Mouse (Mus musculus) thymus, adult 18-20 months (tissue): ENCODE data around the gene Cpped1.

ENCODE experiments used
- DNase-seq, 2 experiments: peaks; one replicate each; pipeline ENCODE4 v3.0.0; 2022; ENCODE audit warnings: mixed read lengths in 2 of 2

Cpped1 gene

DNA sequence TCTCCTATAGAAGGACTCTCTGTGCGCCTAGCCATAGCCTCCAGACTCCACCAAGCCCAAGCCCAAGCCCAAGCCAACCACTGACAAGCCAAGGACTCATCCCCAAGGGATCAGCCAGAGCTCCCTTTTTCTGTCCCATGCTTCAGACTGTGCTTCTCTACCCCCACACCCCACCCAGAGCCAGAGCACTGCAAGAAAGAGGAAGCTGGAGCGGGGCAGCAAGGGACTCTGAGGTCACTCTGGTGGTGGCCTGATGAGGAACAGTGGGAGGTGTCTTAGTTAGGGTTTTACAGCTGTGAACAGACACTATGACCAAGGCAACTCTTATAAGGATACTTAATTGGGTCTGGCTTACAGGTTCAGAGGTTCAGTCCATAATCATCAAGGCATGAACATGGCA is 65.8 kb downstream of the Cpped1 start:
- DNase-seq = no peak

GRCm38 (mm10) chr16:11833474-11833873 is 75.8 kb downstream of the Cpped1 start:
- no peak for DNase-seq

DNA sequence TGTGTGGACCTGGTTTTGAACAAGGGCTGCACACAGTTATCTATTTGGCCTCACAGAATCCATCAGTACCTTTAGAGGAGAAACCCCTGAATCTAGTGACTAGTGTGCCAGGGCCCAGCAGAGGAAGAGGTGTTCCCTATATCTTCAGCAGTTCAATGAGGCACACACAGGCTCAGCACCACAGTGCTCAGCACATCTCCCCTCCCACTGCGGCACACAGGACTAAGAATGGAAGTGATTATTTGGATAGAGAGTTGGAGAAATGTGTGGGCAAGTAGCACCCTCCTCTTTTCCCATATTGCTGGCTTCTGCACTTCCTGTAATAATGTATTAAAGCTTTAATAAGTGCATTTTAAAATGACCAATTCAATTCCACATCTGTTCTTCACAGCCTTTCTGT is 80.4 kb downstream of the Cpped1 start:
- no peak for DNase-seq

DNA sequence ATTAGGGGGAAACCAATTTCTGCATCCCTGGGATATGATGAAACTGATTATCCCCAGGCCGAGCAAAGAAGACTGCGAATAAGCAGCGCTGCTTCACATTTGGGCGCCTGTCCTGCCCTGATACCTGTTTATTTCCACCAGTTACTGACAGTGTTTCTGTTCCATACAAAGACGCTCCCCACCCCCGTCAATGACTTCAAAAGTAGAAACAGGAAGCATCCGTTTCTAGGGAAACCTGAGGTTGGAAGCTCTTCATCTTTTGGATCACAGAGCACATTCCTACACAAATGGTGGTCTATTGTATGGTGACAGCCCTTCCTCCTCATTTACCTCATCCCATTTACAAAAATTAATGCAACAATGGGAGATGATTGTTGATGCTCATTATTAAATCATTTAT is 84.4 kb downstream of the Cpped1 start:
- DNase-seq = no peak

DNA sequence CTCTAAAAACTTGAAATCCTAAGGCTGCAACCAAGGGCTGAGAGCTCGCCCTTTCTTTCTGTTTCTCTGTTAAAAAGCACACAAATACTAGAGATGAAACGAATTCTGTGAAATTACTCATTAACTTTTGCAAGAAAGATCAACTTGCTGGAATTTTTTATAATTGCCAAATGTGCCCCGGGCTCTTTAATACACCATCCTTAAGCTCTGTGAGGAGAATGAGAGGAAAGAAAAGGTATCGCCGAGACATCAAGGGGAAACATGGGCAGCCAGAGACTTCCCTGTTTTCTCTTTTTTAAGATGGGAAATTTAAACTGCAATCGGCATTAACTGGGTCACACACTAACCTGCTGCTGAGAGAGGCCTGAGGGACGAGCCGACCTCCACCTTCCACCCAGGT is 84.9 kb downstream of the Cpped1 start:
- DNase-seq = no peak

DNA sequence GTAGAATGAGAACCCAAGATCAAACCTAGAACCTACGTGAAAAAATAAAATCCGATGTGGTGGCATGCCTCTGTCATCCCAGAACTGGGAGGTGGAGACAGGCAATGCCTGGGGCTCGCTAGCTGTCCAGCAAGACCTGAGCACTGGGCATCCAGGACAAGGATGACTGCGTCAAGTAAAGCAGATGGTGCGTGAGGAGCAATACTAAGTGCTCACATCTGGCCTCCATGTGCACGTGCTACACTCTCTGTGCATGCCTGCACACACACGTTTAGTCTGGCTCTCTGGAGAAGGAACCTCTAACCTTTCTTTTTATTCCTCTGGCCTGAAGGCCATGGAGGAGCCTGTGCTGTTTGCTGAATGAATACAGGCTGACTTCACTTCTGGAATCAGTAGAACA is 88.5 kb downstream of the Cpped1 start:
- DNase-seq = no peak

- no peak for DNase-seq
Observed at GRCm38 (mm10) chr16:11814935-11815650, 94.2 kb downstream of the Cpped1 start.

- DNase-seq = no peak
Observed at GRCm38 (mm10) chr16:11812119-11812518, 97.1 kb downstream of the Cpped1 start.

DNA sequence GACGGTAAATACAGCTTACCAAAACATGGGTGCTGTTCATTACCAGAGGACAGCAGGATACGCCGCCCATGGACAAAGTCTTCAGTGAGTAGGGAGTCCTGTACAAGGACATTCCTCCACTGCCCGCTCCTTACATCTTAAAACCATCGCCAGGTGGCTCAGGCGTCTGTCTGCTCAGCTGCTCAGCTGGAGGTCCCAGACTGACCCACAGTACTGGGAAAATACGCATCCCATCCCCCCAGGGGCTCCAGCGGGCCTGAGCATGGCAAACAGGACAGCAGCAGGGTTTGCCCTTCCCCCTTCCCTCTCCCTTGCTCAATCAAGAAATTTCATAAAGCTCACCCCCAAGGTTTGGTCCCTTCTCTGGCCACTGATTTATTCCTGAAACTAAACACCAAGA is 99.6 kb downstream of the Cpped1 start:
- DNase-seq = no peak

DNA sequence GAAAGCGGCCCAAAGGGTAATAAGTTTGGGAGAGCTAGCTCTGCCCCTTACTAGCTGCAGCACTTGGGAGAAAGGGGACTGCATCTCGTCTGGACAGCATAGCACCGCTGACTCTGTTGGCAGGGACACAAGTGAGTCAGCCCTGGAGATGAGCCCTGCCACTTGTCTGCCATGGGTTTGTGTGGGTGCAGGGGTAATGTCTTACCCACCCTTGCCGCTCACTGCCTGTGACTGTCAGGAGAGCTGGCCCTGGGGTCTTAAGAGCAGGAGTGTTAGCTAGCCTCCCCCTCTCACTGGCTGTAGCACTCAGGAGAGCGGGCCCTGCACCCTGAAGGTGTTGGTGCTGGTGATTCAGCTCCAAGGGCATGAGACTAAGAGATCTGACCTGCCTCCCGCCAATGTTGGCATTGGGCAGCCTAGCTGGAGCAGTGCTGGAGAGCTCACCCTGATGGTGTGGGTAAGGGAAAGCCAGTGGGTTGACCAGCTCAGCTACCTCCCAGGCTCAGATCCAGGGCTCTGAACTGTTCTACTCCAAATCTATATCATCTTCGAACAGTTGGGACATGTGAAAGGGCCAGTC is 107.2 kb downstream of the Cpped1 start:
- DNase-seq = no peak

DNA sequence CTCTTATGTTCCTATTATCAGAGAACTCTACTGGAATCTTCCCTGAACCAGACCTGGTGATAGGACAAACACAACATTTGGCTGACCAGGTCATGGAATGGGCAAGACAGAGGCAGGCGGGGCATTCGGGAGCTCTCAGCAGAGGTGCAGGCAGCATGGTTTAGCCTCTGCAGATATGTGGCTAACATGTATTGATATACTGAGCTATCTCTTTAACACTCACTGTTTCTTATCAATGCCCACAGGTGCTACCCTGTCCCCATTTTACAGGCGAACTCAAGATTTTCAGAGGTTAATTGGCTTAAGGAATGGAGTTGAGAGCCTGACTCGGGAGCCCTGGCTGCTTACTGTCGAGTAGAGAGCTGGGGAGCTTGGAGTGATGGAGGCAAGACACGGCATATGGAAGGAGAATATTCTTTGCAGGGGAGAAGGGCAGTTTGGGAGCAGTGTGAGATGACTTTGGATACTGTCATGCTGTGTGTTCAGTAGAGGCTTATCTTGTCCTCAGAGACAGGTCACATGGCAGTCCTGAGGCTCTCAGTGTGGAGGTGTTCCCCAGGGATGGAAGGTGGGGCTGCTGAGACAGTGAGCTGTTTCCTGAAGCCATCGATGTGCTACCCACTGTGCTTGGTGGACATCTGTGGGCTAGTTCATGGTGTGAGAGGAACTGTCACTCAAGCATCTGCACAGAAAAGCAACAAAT is 113.3 kb downstream of the Cpped1 start:
- no peak for DNase-seq

DNA sequence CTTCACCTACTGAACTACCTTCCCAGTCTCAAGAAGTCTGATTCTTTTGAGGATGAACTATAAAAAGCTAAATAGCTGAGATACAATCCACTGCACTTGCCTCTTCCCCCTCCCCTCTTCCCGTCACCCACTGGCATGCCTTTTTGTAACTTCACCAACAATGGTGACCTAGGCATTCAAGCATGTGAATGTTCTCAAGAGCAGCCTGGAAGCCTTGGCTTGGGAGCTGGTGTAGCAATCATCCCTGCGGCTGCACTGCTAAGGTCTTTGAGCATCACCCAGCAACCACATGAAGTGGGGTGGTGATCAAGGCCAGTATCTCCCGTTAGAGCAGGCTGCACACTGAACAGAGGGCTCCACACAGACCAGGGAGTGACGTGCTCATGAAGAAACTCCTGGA is 114.6 kb downstream of the Cpped1 start:
- no peak for DNase-seq

- DNase-seq = no peak
Observed at GRCm38 (mm10) chr16:11793391-11793790, 115.9 kb downstream of the Cpped1 start.

DNA sequence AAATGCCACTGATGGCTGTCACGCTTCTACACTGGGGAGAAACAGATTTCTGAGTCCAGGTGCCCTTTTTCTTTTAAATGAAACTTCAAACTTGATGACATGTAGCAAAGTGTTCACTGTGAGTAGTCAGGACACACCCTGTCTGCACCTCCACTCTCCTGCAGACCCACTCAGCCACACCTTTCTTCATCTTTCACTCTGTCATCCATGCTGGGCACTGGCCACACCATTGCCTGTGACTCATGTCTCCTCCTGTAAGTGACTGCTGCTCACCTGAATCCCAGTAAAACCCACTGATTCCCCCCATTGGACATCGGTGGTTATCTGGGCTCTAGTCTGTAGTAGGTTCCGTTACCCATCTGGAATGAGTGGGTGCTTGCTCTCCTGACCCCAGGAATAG is 118.8 kb downstream of the Cpped1 start:
- no peak for DNase-seq

DNA sequence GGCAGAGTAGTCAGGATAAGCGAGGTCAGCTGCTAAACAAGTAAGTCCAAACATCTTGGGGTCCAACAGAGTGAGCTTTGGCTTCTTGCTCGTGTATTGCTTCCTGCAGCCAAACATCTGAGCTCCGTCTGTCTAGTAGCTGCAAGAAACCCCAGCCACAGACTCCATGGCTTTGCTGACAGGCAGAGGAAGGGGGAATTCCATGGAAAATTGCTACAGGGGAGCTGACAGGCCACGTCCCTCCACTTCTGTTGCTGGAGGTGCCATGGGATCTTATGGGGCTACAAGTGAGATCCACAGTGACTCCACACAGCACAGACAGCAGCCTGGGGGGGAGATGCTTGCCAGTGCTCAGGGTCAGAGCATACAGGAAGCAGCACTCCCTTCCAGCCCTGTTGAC is 123.4 kb downstream of the Cpped1 start:
- DNase-seq = no peak

- no peak for DNase-seq
Observed at GRCm38 (mm10) chr16:11784354-11784753, 124.9 kb downstream of the Cpped1 start.

DNA sequence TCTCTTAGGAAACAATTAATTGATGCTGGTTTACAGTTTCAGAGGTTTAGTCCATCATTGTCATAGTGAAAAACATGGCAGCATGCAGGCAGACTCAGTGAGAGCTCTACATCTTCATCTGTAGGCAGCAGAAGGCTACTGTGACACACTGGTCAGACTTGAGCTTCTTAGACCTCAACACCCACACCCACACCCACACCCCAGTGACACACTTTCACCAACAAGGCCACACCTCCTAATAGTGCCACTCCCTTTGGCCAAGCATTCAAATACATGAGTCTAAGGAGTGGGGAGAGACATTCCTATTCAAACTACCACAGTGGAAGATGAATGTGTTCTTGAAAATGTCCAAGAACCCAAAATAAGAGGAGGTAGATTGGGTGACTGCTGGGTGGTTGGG is 125.9 kb downstream of the Cpped1 start:
- DNase-seq = no peak

- no peak for DNase-seq
Observed at GRCm38 (mm10) chr16:11782082-11782481, 127.2 kb downstream of the Cpped1 start.

DNA sequence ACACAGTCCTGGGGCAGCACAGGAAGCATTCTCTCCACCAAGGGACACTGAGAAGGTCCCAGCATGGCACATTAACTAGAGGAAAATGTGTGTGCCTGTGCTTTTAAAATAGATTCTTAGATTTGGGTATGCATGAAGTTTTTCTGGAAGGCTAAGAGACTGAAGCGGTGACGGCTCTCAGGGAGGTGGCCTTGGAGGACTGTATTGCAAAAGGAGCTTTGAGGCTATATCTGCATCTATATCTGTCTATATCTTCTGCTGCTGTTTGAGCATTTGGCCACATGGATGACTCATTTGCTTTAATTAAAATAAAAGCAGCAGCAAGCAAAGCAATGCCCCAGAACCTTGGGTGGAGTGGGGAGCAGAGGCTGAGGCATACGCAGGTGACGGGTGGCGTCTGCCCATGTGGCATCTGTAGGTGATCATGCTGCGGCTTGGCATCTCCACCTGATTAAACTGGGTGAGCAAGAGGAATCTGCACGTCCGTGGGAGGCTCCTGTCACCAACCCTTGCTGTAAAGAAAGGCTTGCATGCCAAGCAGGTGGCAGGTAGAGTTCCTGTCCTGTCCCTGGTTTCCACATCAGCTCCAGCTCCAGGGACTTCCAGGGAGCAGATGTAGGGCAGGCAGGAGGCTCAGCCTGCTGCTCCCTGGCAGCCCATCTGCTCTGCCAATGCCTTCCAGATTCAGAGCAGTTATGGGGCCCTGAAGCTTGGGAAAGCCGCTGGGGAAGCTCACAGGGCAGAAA is 130.4 kb downstream of the Cpped1 start:
- no peak for DNase-seq

DNA sequence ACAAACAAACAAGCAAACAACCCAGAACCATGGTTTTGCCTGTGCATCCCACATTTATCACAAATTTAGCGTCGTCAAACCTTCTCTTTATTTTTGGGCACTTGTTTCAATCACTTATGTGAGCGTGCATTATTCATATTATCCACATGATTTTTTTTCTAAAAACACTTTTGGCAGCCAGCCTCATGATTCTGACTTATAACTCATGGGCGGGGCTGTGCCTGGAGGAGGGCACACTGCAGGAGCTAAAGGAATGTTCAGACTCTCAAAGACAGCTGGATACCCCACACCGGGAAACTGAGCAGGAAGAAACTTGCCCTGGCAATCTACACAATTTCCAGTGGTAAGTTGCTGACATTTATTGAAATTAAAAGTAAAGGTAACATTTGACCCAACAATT is 131.1 kb downstream of the Cpped1 start:
- DNase-seq = no peak

DNA sequence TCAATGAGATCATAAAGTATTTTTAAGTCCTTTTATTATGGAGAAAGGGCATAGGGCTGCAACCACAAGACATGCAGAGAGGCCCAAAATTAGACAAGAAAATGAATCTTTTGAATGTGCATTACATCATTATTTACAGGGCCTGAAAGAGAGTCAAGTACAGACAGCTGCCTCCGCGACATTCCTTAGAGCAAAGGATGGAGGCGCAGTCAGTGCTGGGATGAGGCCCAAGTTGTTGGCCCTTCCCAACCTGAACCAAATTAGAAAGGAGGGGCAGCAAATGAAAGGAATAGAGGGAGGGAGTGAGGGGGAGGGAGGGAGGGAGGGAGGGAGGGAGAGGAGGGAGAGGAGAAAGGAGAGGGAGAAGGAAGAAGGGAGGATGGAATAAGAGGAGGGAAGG is 132.7 kb downstream of the Cpped1 start:
- no peak for DNase-seq

DNA sequence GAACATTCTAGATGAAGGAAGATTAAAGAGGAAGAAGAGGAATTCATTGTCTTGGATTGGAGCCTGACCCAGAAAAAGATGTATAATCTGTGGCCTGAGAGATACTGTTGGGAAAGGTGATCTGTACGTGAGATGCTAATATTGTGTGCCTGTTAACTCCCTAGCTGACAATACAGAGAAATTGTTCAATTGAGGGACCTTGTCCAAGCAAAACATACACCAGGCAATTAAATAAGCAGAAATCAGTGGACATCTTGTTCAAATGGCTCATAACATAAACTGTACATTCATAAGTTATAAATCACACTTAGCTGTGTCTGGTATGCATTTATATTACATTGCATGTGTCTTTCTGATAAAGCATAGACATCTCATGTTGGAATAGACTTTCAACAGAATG is 134.9 kb downstream of the Cpped1 start:
- DNase-seq = no peak

- no peak for DNase-seq
Observed at GRCm38 (mm10) chr16:11772318-11772717, 136.9 kb downstream of the Cpped1 start.

GRCm38 (mm10) chr16:11757951-11758350 is 151.3 kb downstream of the Cpped1 start:
- DNase-seq = no peak
